Mouse (Mus musculus) embryonic facial prominence, embryonic 11.5 days (tissue): ENCODE measurements around the gene Prkar2b. TPM values are rescaled to one million over a fixed set of nuclear protein-coding genes. Genes with fewer than 3 reads are reported as not detected.
A peak's percentile ranks its signal among the peaks of the same experiment; 100 is the strongest.

ENCODE experiments used
- ATAC-seq: fragments of 200-750 bp; cut with Nextera tagmentation; replicated peaks from 2 replicates; pipeline ENCODE4 v1.8.0; 2017; ENCODE audit warnings: low read depth; ENCODE audit not compliant: insufficient number of reproducible peaks, low FRiP score, low TSS enrichment
- DNase-seq: peaks from one replicate; pipeline ENCODE4 v3.0.0-alpha.2; 2015; ENCODE audit warnings: low spot score
- H3K27ac ChIP-seq: fragments of 300-500 bp; sonication (generic); replicated peaks from 2 replicates; pipeline ENCODE4 v1.5.1; 2014; ENCODE audit warnings: mild to moderate bottlenecking, low read depth, low read length, control low read depth
- H3K27me3 ChIP-seq: fragments of 300-500 bp; sonication (generic); 2 replicates; pipeline ENCODE4 v1.6.1; 2014; ENCODE audit warnings: mild to moderate bottlenecking, low read length, moderate library complexity, mixed read lengths; ENCODE audit not compliant: control insufficient read depth, insufficient read depth
- H3K36me3 ChIP-seq: fragments of 300-500 bp; sonication (generic); replicated peaks from 2 replicates; pipeline ENCODE4 v1.6.1; 2014; ENCODE audit warnings: low read depth, mild to moderate bottlenecking, low read length, moderate library complexity, mixed read lengths; ENCODE audit not compliant: control insufficient read depth, insufficient read depth
- H3K4me1 ChIP-seq: fragments of 300-500 bp; sonication (generic); 2 replicates; pipeline ENCODE4 v1.6.1; 2014; ENCODE audit warnings: low read length, mixed read lengths; ENCODE audit not compliant: control insufficient read depth, insufficient read depth
- H3K4me2 ChIP-seq: fragments of 300-500 bp; sonication (generic); 2 replicates; pipeline ENCODE4 v1.6.1; 2014; ENCODE audit warnings: low read depth, mild to moderate bottlenecking, control low read depth, low read length, moderate library complexity
- H3K4me3 ChIP-seq: fragments of 300-500 bp; sonication (generic); 2 replicates; pipeline ENCODE4 v1.5.1; 2014; ENCODE audit warnings: low read depth, low read length, control low read depth
- H3K9ac ChIP-seq: fragments of 300-500 bp; sonication (generic); replicated peaks from 2 replicates; pipeline ENCODE4 v1.6.1; 2014; ENCODE audit warnings: mild to moderate bottlenecking, control low read depth, low read length
- H3K9me3 ChIP-seq: fragments of 300-500 bp; sonication (generic); replicated peaks from 2 replicates; pipeline ENCODE4 v1.6.1; 2016; ENCODE audit warnings: mild to moderate bottlenecking, low read length, inconsistent platforms, mixed read lengths; ENCODE audit not compliant: control insufficient read depth
- WGBS: fragments of 180-500 bp; shearing (Covaris S2); extraction: QIAGEN DNeasy Blood & Tissue Kit; methylation state at CpG from one replicate; pipeline ENCODE4 v1.1.7; 2014; 5-methylcytosine and 5-hydroxymethylcytosine counted together
- polyA plus RNA-seq: library from polyadenylated mRNA; unstranded; fragments of >200 nt; fragmentation: Nextera tagmentation; extraction: Ambion mirVana; gene quantifications from 2 replicates; pipeline ENCODE4 v1.2.1, GENCODE M21; 2014

The Prkar2b gene
- polyA plus RNA-seq, 1 experiment from 2014 or later: 65.4 TPM

DNA sequence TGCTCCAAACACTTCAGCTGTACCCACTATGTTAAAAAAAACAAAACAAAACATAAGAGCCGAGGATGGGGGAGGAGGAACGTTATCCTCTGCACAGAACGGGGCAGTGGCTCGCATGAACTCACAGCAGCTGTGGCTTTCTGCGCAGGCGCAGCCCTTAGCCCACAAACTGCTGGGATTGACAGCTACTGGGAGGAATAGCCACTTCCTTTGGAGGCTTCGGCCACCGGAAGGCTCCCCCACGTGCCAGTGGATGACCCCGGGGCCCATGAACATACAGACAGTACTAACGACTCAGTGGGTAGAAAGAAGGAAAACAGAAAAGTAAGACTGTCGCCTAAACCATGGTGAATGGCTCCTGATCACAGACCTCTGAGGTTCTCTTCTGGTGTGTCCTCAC lies 76.4 kb downstream of the Prkar2b start:
- H3K4me2 ChIP-seq: no peak overlapping the region
- H3K27ac ChIP-seq: no peak overlapping the region
- ATAC-seq: no peak
- no peaks in the 10 kb centered on the region for H3K36me3 ChIP-seq
- H3K4me3 ChIP-seq: no peak overlapping the region
- no peak for DNase-seq
- no peaks in the 10 kb centered on the region for H3K27me3 ChIP-seq
- 56% methylated on average over 12 of the region's 12 CpGs for WGBS
- H3K9ac ChIP-seq: no peak overlapping the region
- no peaks in the 10 kb centered on the region for H3K4me1 ChIP-seq
- H3K9me3 ChIP-seq: no peaks in the 10 kb centered on the region

DNA sequence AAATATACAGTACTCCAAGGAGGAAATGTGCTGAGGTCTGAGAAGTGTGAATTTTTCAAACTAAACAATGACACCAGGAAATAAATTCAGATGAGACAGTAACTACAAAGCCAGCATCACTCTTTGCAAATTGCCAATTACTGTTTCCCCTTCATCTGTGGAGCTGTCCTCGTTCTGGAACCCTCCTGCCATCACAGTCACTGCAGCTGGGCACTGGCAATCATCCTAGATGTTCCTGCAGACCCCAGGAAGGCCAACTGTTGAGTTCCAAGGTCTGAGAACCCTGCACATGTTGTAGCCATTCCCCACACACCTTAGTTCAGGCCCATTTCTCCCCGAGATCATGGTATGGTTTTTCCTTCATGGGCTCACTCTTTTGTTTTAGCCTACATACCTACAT lies 76.9 kb downstream of the Prkar2b start:
- Histone ChIP-seq H3K4me1 (no peaks in the 10 kb centered on the region), H3K27me3 (no peaks in the 10 kb centered on the region), H3K9ac (no peak overlapping the region), H3K27ac (no peak overlapping the region), H3K4me3 (no peak overlapping the region), H3K9me3 (no peaks in the 10 kb centered on the region), H3K36me3 (no peaks in the 10 kb centered on the region), H3K4me2 (no peak overlapping the region)
- 71% methylated on average over 2 of the region's 2 CpGs for WGBS
- ATAC-seq (no peak), DNase-seq (no peak)

DNA sequence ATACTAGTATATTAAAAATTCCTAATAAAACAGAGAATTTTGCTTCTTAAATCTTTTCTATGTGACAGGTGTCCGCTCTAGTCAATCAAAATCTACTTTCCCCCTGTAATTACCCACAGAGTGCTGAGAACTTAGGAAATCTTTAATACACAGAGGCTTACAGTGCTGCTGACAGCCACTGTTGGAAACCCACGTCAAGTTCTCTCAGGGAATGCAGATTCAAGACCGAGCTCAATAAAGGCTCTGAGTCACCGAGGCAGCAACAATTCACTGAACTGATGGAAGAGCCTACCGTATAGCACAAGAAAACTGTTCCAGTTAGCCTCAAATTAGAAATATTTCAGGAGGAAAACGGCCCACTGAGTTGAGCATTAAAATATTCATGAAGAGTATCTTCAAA lies 77.3 kb downstream of the Prkar2b start:
- no peak overlapping the region for H3K4me2 ChIP-seq
- no peak overlapping the region for H3K4me3 ChIP-seq
- ATAC-seq: no peak

DNA sequence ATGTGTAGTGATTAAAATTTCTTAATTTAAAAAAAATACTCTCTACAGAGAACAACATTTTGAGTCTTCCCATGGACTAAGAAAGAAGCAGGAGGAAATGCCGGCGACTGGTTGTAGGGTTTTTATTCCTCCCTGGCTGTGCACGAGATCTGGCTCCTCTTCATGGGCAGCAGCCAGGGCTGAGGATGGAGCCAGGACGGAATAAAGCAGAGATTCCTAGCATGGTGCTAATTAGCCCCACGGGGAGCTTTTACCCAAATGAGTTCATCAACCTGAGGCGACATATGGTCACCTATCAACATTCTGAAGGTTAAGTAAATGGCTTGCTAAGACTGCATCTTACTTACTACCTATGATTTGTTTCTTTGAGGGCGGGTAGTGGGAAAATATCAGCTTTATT lies 77.9 kb downstream of the Prkar2b start:
- no peak for DNase-seq
- H3K27ac ChIP-seq: no peak overlapping the region
- 52% methylated on average over 7 of the region's 7 CpGs for WGBS
- H3K27me3 ChIP-seq: no peaks in the 10 kb centered on the region
- H3K4me1 ChIP-seq: no peaks in the 10 kb centered on the region
- H3K9ac ChIP-seq: no peak overlapping the region
- ATAC-seq: no peak
- no peaks in the 10 kb centered on the region for H3K36me3 ChIP-seq
- no peak overlapping the region for H3K4me3 ChIP-seq
- H3K4me2 ChIP-seq: no peak overlapping the region
- no peaks in the 10 kb centered on the region for H3K9me3 ChIP-seq

More for the DNA sequence above, 77.3 kb downstream of the Prkar2b start:
- DNase-seq: no peak
- Histone ChIP-seq H3K9ac (no peak overlapping the region), H3K27me3 (no peaks in the 10 kb centered on the region), H3K27ac (no peak overlapping the region), H3K36me3 (no peaks in the 10 kb centered on the region), H3K9me3 (no peaks in the 10 kb centered on the region), H3K4me1 (no peaks in the 10 kb centered on the region)
- WGBS: 73% methylated on average over 6 of the region's 6 CpGs

DNA sequence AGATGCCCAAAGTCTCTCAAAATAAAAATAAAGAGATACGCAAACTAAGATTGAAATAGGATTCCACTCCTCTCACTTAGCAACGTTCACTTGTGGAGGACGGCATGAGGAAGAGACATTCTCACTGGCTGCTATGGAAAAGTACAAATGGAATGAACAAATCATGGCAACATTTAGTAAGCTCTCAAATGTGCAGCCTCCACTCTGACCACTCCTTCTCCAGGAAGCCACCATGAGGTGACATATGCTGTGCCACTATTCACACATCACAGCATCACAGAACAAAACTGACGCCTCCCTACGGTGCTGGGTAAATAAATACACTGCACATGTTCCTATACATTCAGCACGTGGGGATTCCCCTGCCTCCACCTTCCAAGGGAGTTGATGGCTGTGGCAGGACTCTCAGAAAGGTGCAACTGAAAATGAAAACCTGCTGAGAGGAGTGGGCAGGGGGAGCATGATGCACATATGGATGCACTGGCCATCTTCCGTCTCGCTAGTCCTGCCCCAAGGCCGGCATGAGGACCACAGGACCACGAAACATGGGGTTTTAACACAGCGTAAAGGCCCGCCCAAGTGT lies 83.4 kb downstream of the Prkar2b start:
- Histone ChIP-seq H3K4me1 (no peaks in the 10 kb centered on the region), H3K27ac (no peak overlapping the region), H3K36me3 (no peaks in the 10 kb centered on the region), H3K9me3 (no peaks in the 10 kb centered on the region), H3K4me2 (no peak overlapping the region), H3K9ac (no peak overlapping the region), H3K4me3 (no peak overlapping the region), H3K27me3 (no peaks in the 10 kb centered on the region)
- 76% methylated on average over 12 of the region's 12 CpGs for WGBS
- DNase-seq (no peak), ATAC-seq (no peak)

DNA sequence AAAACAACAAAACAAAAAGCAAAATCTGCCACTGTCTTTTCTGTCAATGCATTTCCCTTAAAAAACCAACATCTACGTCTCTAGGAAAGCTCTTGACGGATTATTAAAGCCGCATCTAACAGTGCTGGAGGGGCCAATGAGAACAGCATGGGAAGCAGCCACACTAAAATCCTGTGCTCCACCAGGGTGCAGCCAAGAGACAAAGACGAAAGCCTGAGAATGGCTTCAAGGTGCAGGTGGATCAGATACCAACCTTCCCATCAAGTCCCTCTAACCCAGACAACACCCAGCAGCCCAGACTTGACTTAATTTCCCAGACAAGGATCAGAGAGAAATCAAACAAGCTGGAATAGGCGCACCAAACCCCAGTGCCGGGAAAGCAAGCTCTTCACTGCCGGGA lies 84.6 kb downstream of the Prkar2b start:
- H3K4me1 ChIP-seq: no peaks in the 10 kb centered on the region
- no peak overlapping the region for H3K9ac ChIP-seq
- DNase-seq (peak; percentile 30), ATAC-seq (no peak)
- no peak overlapping the region for H3K4me3 ChIP-seq
- no peak overlapping the region for H3K4me2 ChIP-seq
- H3K36me3 ChIP-seq: no peaks in the 10 kb centered on the region
- WGBS: 52% methylated on average over 7 of the region's 7 CpGs
- H3K27ac ChIP-seq: no peak overlapping the region
- H3K27me3 ChIP-seq: no peaks in the 10 kb centered on the region
- H3K9me3 ChIP-seq: no peaks in the 10 kb centered on the region

DNA sequence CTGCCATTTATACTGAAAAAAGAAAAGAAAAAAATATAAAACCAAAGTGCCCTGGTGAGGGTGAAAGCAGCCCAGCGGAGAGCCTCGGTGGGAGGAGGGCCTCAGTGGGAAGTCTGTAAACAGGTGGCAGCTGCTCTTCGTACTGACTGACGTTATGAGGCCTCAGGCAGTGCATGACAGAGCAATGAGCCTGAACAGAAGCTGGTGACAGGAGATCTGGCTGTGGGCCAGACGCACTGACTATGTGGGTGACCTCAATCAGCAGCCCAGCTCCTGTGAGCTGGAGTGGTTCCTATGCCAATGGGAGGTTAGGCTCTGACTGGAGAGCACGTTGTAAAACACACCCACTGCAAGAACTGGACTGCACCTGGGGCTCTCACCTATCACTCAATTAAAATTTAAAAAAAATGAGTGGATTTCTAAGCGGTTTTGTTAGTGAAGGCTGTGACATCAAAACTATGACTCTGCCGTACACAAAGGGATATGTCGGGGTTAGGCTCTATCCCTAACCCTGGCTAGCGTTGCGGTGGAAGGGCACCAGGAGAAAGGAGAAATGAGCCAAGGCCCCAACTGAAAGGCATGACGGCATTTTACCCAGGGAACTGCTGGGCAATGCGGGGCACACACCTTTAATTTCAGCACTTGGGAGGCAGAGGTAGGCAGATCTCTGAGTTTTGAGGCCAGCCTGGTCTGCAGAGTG lies 87.5 kb downstream of the Prkar2b start:
- no peak overlapping the region for H3K9ac ChIP-seq
- no peaks in the 10 kb centered on the region for H3K36me3 ChIP-seq
- ATAC-seq (peak; percentile 48; the same call in 1 of the 2 replicates), DNase-seq (peak; percentile 26)
- no peaks in the 10 kb centered on the region for H3K9me3 ChIP-seq
- no peaks in the 10 kb centered on the region for H3K4me1 ChIP-seq
- no peaks in the 10 kb centered on the region for H3K27me3 ChIP-seq
- 68% methylated on average over 13 of the region's 13 CpGs for WGBS
- no peak overlapping the region for H3K27ac ChIP-seq
- H3K4me3 ChIP-seq: no peak overlapping the region
- no peak overlapping the region for H3K4me2 ChIP-seq

DNA sequence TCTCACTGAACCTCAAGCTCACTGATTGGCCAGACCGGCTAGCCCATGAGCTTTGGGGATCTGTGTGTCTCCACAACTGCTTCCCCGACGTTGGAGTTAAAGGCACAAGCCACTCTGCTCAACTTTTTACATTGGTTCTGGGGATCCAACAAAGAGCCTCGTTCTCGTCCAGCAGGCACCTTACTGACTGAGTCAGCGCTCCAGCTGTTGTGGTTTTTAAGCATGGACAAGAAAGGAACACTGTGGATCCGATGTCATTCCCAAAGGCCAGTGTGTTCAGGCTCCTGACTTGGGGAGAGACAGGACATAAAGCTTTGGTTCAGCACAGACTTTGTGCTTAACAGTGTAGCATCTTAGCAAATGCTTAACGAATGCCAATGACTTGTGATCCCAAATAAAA lies 89.5 kb downstream of the Prkar2b start:
- DNase-seq (no peak), ATAC-seq (no peak)
- no peak overlapping the region for H3K4me3 ChIP-seq
- no peaks in the 10 kb centered on the region for H3K4me1 ChIP-seq
- H3K9ac ChIP-seq: no peak overlapping the region
- H3K27ac ChIP-seq: no peak overlapping the region
- no peak overlapping the region for H3K4me2 ChIP-seq
- no peaks in the 10 kb centered on the region for H3K36me3 ChIP-seq
- no peaks in the 10 kb centered on the region for H3K9me3 ChIP-seq
- WGBS: 85% methylated on average over 8 of the region's 8 CpGs
- no peaks in the 10 kb centered on the region for H3K27me3 ChIP-seq
